Mouse (Mus musculus) intestine, postnatal 0 days (tissue): ENCODE measurements at regions not wholly inside any gene's neighbourhood (a gene's known extent, or its start where the extent isn't known, plus 50 kb on each side); places are given as distances from the start of the nearest gene placed in this dataset.

Experiments
- ATAC-seq: fragments of 200-750 bp; cut with Nextera tagmentation; 2 replicates; pipeline ENCODE4 v1.8.0; 2017; ENCODE audit warnings: mild to moderate bottlenecking, moderate TSS enrichment, moderate library complexity
- H3K27ac ChIP-seq: fragments of 300-500 bp; sonication (generic); 2 replicates; pipeline ENCODE4 v1.5.1; 2014; ENCODE audit warnings: mild to moderate bottlenecking, low read depth, low read length, moderate library complexity
- H3K27me3 ChIP-seq: fragments of 300-500 bp; sonication (generic); replicated peaks from 2 replicates; pipeline ENCODE4 v1.6.1; 2014; ENCODE audit warnings: low read length, mixed read lengths; ENCODE audit not compliant: control insufficient read depth, insufficient read depth
- H3K36me3 ChIP-seq: fragments of 300-500 bp; sonication (generic); 2 replicates; pipeline ENCODE4 v1.6.1; 2014; ENCODE audit warnings: mild to moderate bottlenecking, moderate library complexity; ENCODE audit not compliant: control insufficient read depth, insufficient read depth
- H3K4me1 ChIP-seq: fragments of 300-500 bp; sonication (generic); replicated peaks from 2 replicates; pipeline ENCODE4 v1.6.1; 2014; ENCODE audit warnings: antibody characterized with exemption, low read length, mixed read lengths; ENCODE audit not compliant: control insufficient read depth, insufficient read depth
- H3K4me2 ChIP-seq: fragments of 300-500 bp; sonication (generic); replicated peaks from 2 replicates; pipeline ENCODE4 v1.6.1; 2014; ENCODE audit warnings: low read depth, mild to moderate bottlenecking, moderate library complexity
- H3K4me3 ChIP-seq: fragments of 300-500 bp; sonication (generic); 2 replicates; pipeline ENCODE4 v1.5.1; 2014; ENCODE audit warnings: low read depth, low read length
- H3K9ac ChIP-seq: fragments of 300-500 bp; sonication (generic); 2 replicates; pipeline ENCODE4 v1.6.1; 2014; ENCODE audit warnings: mild to moderate bottlenecking, low read depth, low read length
- H3K9me3 ChIP-seq: fragments of 300-500 bp; sonication (generic); 2 replicates; pipeline ENCODE4 v1.6.1; 2016; ENCODE audit warnings: mixed run types; ENCODE audit not compliant: control insufficient read depth
- CTCF ChIP-seq: sonication (generic); IDR thresholded peaks from 2 replicates; pipeline ENCODE4 v1.5.1; 2016; ENCODE audit warnings: low read depth, mild to moderate bottlenecking, control low read depth, antibody characterized with exemption, moderate library complexity
- WGBS: fragments of 180-500 bp; shearing (Covaris S2); extraction: QIAGEN DNeasy Blood & Tissue Kit; methylation state at CpG from one replicate; pipeline ENCODE4 v1.1.7; 2014; 5-methylcytosine and 5-hydroxymethylcytosine counted together

DNA sequence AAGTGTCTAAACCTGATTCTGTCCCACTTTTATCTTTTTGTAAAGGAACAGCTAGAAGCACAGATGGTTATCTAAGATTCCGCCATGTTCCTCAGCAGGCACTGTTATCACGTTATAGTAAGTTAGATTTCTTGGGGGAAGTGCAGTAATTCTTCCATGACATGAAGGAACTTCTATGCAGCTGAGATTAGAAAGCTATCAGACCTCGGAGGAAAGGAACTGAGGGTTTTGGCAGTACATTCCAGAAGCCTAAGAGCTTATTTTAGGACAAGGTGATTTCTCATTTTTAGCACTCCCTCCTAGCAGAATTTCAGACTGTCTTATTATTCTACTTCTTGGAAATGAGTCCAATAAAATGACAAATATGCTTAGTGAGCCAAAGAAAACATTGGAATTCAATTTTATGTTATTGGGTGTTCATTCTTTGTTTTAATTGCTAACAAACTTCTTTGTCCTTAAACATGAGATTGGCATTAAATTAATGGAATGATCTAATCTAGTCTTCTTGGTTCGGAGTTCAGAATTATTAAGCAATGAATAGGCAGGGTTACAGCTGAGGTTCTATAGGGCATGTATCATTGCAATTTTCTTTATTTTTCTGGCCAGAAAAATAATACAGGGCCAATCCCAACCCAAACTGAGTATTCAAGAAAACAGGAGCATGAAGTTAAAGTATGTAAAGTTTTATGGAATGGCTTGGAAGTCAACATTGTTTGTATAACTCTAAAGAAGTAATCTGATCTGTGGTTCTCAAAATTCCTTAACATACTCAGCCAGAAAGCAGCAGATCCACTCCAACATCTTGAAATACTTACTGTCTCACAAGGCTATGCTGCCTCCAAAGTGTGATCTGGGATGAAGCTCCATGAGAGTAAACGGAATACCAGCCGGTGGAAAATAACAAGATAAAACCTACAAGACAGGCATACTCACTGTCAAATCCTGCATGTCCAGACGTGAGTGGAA lies 678.7 kb downstream of the Car8 start:
- no peak overlapping the region for H3K4me3 ChIP-seq
- H3K36me3 ChIP-seq, result no peaks in the 10 kb centered on the region
- no peak overlapping the region for H3K4me2 ChIP-seq
- H3K27ac ChIP-seq, result no peak overlapping the region
- no peaks in the 10 kb centered on the region for H3K9me3 ChIP-seq
- H3K9ac ChIP-seq, result no peak overlapping the region
- TF ChIP-seq CTCF, result no peak
- no peaks in the 10 kb centered on the region for H3K4me1 ChIP-seq
- ATAC-seq, result no peak
- no peaks in the 10 kb centered on the region for H3K27me3 ChIP-seq
- 60% methylated on average over 7 of the region's 7 CpGs for WGBS

DNA sequence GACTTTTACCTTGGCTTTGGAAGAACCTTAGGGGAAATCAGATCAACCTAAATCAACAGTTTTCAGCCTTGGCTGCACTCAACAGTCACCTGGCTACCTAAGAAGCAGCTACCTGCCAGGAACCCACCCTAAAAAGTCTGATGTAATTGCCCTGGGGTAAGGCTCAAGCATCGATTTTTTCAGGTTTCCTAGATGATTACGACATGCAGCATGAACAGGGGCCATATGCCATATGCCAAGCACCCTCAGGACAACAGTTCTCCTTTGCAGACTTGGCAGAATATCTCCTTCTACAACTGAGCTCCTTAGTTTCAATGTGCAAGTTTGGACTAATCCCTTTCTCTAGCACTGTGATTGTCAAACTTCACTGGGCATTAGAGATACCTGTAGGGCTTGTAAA lies 680.1 kb downstream of the Car8 start:
- no peaks in the 10 kb centered on the region for H3K36me3 ChIP-seq
- H3K4me2 ChIP-seq, result no peak overlapping the region
- H3K9ac ChIP-seq, result no peak overlapping the region
- no peaks in the 10 kb centered on the region for H3K4me1 ChIP-seq
- WGBS, result 65% methylated on average over 2 of the region's 2 CpGs
- no peak overlapping the region for H3K4me3 ChIP-seq
- ATAC-seq, result no peak
- H3K9me3 ChIP-seq, result no peaks in the 10 kb centered on the region
- H3K27ac ChIP-seq, result no peak overlapping the region
- no peaks in the 10 kb centered on the region for H3K27me3 ChIP-seq
- TF ChIP-seq CTCF, result no peak

DNA sequence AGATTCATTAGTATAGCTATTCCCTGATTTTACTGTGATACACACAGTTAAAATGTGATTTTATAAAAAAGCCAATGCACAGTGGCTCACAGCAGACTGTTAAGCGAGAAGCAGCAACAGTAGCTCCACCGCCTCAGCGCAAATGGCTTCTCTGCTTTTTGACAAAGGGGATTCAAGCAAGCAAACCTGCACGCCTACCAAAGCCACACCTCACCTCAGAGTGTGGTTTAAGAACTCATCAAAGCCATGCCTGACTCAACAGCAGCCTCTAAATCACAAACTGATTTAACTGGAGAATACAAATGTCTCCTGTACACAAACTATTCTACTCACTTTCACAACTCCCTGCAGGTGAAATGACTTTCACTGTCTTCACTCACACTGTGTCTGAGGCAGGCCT lies 704.5 kb downstream of the Car8 start:
- ATAC-seq, result no peak
- 91% methylated on average over 4 of the region's 4 CpGs for WGBS
- H3K4me2 ChIP-seq, result no peak overlapping the region
- H3K9ac ChIP-seq, result no peak overlapping the region
- no peaks in the 10 kb centered on the region; the same call in 1 of the 2 replicates for H3K36me3 ChIP-seq
- H3K4me3 ChIP-seq, result no peak overlapping the region
- H3K4me1 ChIP-seq, result no peaks in the 10 kb centered on the region
- H3K27me3 ChIP-seq, result no peaks in the 10 kb centered on the region
- no peaks in the 10 kb centered on the region for H3K9me3 ChIP-seq
- no peak for TF ChIP-seq CTCF
- no peak overlapping the region for H3K27ac ChIP-seq

DNA sequence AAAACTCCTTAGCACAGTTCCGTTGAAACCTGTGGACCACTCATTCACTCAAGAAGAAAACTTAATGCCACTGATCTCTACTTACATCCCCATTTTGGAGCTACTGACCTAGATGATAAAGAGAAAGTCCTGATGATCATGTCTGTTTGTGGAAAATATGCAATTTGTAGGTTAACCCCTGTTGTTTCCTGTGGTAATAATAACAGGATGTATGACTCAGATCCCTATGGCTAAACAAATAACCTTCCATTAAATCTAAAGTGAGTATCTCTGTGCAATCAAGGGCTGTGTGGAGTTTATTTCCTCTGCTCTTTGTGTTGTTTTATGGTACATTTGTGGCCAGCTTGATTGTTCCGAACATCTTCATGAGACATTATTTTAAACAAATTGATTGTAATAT lies 711.1 kb downstream of the Car8 start:
- no peak overlapping the region for H3K9ac ChIP-seq
- H3K4me1 ChIP-seq, result no peaks in the 10 kb centered on the region
- no peak overlapping the region for H3K27ac ChIP-seq
- H3K36me3 ChIP-seq, result no peaks in the 10 kb centered on the region; the same call in 1 of the 2 replicates
- no peaks in the 10 kb centered on the region for H3K27me3 ChIP-seq
- H3K9me3 ChIP-seq, result no peaks in the 10 kb centered on the region
- no peak for TF ChIP-seq CTCF
- ATAC-seq, result no peak
- H3K4me2 ChIP-seq, result no peak overlapping the region
- no peak overlapping the region for H3K4me3 ChIP-seq
- WGBS, result 71% methylated on average over 2 of the region's 2 CpGs

DNA sequence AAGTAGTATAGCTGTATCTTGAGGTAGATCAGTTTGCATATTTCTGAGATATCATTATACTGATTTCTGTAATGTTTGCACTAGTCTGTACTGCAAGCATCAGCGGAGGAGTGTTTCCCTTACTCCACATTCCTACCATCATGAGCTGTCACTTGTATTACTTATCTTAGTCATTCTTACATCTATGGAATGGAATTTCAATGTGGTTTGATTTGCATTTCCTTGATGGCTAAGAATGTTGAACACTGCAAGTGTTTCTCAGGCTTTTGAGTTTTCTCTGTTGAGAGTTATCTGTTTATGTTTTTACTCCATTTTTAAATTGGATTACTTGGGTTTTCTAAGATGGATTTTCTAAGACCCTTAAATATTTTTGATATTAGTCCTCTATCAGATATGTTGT lies 725.8 kb downstream of the Car8 start:
- no peak for TF ChIP-seq CTCF
- WGBS, result 68% methylated on average over 1 of the region's 1 CpGs

DNA sequence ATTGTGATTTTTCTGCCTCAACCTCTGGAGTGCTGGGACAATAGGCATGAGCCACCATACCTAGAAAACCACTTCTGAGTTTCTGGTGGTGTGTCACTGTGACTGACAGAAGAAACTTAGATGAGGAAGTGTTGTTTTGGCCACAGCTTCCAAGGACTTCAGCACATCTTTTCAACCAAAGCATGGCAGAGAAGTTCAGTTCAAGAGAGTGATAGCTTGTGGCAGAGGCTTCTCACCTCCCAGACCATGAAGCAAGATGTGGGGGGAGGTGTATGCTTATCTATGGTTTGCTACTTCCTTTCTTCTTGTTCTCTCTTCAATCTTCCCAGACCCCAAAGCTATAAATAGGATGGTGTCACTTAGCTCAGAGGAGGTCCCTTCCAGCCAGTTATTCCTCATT lies 753.3 kb downstream of the Car8 start:
- Histone ChIP-seq H3K4me3 (no peak overlapping the region), H3K9ac (no peak overlapping the region), H3K36me3 (no peaks in the 10 kb centered on the region), H3K27me3 (no peaks in the 10 kb centered on the region), H3K9me3 (no peaks in the 10 kb centered on the region), H3K4me1 (no peaks in the 10 kb centered on the region), H3K4me2 (no peak overlapping the region), H3K27ac (no peak overlapping the region)
- no peak for TF ChIP-seq CTCF
- no peak for ATAC-seq

More for the DNA sequence above, 725.8 kb downstream of the Car8 start:
- Histone ChIP-seq H3K9me3 (no peaks in the 10 kb centered on the region), H3K27me3 (no peaks in the 10 kb centered on the region), H3K4me1 (no peaks in the 10 kb centered on the region), H3K27ac (no peak overlapping the region), H3K4me2 (no peak overlapping the region), H3K36me3 (no peaks in the 10 kb centered on the region), H3K9ac (no peak overlapping the region), H3K4me3 (no peak overlapping the region)
- ATAC-seq, result no peak
